Mouse (Mus musculus) fibroblast of lung, adult 2 months (primary cell): ENCODE data around the gene Yipf1.

Experiments
- DNase-seq: peaks from one replicate; pipeline ENCODE4 v3.0.0-alpha.2; 2011; ENCODE audit warnings: low read depth

The Yipf1 gene

GRCm38 (mm10) chr4:107313690-107314478 is at the start of gene Yipf1:
Yipf1 (plus strand) TSS chr4:107314363.
- peak; percentile 76 for DNase-seq

- DNase-seq = no peak
These were observed 40.5 kb upstream of the Yipf1 start for GRCm38 (mm10) chr4:107273683-107274082.

DNA sequence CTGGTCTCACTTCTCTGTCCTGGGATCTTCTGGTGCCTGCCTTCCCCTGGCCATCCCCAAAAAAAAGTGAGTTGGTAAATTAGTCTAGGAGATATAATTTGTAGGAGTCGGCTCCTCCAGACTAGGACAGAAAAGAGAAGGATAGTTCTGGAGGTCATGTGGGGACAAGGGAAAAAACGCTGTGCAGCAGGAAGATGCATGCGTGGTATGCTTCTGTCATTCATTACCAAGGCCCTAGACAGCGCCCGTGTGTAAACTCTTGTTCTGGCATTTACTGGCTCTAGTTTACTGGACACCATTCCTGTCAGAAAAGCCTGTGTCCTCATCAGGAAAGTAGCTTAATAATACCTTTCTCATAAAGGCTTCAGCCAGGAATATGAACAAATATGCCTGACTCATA is 39.7 kb upstream of the Yipf1 start:
- DNase-seq = no peak

GRCm38 (mm10) chr4:107278188-107278707 is 35.9 kb upstream of the Yipf1 start:
- DNase-seq = no peak

DNA sequence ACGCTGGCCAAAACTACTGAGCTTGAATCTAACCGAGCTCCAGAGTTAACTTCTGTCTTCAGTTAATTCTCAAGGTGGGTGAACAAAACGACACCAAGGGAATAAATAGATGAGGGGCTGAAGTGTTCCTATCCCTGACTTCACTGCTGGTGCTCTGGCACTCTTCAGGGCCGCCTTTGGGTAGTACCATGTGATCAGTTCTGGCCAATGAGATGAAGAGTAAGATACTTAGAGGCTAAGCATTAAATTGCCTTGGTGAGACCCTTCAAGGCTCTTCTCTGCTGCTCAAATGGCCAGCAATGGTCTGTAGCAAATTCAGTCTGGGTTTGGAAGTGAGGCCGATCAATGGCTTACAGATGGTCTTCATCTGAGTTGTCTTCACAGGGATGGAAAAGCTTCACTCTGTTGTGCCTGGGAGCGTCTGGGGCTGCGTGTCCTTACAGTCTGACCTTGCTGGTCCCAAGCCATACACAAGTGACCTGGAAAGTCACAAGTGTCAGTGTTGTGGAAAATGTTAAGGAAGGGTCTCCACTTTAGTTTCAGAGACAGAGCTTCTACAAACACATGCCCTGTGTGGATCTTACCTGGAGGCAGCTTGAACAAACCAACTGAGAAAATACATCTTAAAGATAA is 33.2 kb upstream of the Yipf1 start:
- no peak for DNase-seq

DNA sequence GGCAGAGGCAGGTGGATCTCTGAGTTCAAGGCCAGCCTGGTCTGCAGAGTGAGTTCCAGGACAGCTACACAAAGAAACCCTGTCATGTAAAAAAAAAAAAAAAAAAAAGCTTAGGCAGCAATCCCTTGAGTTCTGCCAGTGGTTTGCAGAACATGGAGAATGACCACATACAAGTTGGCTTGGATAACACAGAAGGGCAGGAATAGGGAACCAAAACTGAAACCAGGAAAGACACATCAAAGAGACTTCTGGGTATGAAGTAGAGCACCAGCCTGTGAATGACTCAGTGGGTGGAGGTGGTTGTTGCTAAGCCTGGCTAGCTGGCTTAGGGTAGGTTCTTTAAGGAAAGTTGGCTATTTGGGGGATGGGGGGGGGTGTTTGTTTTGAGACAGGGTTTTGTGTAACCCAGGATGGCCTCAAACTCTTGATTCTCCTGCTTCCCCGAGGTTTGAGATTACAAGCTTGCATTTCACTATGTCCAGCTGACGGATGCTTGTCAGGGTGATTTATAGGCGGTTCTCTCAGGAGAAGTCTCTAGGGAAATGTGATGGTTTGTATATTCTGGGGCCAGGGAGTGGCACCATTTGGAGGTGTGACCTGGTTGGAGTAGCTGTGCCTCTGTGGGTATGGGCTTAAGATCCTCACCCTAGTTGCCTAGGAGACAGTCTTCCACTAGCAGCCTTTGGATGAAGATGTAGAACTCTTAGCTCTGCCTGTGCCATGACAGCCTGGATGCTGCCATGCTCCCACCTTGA is 28.5 kb upstream of the Yipf1 start:
- DNase-seq = peak; percentile 55

- DNase-seq = no peak
These were observed 27.8 kb upstream of the Yipf1 start for GRCm38 (mm10) chr4:107286386-107286785.

DNA sequence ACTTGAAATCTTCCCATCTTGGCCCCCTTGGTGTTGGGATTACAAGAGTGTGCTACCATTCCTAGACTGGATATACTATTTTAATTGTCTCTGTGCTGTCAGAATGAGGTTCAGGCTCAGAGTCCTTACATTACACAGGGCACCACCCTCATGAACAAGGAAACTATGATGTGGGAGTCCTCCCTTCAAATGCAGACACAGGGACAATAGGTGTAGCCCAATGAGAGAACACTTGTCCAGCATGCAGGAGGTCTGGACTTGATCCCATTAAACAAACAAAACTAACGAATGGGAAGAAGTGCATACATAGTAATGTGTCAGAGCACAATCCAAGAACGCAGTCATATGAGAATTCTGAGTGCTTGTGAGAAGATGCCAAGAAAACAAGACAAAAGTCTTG is 26.6 kb upstream of the Yipf1 start:
- no peak for DNase-seq

GRCm38 (mm10) chr4:107291611-107292272 is 22.4 kb upstream of the Yipf1 start:
- DNase-seq = no peak

DNA sequence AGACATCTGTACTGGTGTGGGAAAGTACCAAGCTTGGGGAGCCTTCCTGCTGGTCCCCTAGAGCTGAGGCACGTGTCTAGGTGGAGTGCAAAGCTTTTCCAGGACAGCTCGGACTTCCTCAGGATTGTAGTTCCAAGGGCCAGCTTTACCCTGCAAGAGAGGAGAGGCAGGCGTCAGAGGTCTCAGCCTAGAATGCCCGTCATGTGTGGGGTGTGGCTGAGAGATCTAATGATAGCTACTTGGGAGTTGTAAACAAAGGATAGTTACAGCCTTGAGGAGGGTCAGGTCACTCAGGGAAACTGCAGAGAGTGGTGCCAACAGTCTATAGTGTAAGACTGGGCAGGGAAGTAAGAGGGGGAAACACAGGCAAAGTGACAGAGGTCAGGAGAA is 21.9 kb upstream of the Yipf1 start:
- DNase-seq = no peak

- no peak for DNase-seq
These were observed 16.0 kb upstream of the Yipf1 start for GRCm38 (mm10) chr4:107298071-107298606.

GRCm38 (mm10) chr4:107299779-107300340 is 14.3 kb upstream of the Yipf1 start:
- no peak for DNase-seq

- no peak for DNase-seq
These were observed 13.8 kb upstream of the Yipf1 start for GRCm38 (mm10) chr4:107300371-107300770.

DNA sequence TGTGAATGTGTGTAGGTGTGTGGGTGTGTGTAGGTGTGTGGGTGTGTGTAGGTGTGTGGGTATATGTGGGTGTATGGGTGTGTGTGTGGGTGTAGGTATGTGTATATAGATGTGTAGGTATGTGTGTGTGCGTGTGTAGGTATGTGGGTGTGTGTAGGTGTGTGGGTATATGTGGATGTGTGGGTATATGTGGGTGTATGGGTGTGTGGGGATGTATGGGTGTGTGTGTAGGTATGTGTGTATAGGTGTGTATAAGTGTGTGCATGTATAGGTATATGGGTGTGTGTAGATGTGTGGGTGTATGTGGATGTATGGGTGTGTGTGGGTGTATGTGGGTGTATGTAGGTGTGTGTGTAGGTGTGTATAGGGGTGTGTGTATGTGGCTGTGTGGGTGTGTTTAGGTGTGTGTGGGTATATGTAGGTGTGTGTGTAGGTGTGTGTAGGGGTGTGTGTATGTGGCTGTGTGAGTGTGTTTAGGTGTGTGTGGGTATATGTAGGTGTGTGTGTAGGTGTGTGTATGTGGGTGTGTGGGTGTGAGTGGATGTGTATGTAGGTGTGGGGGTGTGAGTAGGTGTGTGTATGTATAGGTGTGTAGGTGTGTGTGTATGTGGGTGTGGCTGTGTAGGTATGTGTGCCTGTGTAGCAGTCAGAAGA is 13.1 kb upstream of the Yipf1 start:
- no peak for DNase-seq

DNA sequence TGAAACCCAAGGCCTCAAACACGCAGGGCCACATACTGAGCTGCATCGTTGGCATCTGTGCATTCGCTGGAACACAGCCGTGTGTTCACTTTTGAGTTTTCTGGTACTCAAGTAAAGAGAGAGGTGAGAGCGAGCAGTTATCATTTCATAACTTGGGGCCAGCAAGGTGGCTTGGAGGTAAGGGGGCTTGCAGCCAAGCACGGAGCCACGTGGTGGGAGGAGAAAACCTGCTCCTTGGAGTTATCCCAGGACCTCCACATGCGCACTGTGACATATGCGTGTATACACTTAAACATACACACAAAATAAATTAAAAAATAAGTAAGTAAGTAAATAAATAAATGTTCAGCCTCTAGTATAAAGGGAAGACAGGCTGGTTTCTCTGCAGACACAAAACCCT is 11.9 kb upstream of the Yipf1 start:
- DNase-seq = no peak

DNA sequence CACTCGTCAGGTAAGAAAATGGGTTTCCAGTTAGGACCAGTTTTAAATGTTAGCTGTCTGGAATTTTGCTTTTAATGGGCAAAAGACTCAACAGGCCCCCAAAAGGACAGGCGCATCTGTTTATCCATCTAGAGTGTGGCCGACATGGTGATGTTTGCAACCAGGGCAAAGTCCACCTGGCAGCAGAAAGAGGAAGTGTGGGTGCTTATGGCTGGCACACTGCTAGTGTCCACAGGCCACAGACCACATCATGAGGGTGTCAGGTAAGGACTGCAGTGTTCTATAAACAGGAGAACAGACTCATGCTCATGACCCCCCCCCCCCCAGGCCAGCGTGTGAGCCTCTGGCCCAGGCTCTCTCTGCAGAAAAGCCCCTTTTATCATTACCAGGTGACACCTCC is 11.3 kb upstream of the Yipf1 start:
- DNase-seq = no peak

- no peak for DNase-seq
These were observed 10.6 kb upstream of the Yipf1 start for GRCm38 (mm10) chr4:107303531-107303930.

DNA sequence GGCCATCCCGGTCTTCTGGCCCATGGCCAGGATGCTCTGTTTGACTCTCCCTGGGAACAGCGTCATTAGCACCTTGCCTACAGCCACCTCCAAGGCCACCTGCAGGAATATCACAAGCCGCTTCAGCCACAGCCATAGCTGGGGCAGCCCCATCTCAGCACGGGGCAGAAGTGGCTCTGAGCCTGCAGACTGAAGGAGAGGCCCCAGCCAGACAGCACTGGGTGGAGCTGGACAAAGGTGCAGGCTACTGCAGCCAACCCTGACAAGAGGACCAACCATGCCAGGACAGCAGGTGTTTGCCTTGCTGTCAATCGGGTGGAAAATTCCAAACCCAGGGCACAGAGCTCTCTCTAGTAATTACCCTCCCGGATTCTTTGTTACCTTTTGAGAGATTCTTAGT is 7.2 kb upstream of the Yipf1 start, which contains the start of gene Dio1:
Gene Dio1 (minus strand): TSS at position 204 of the 400 bp plus-strand sequence.
- no peak for DNase-seq

GRCm38 (mm10) chr4:107314479-107314805 is 279 bp downstream of the Yipf1 start:
- no peak for DNase-seq

DNA sequence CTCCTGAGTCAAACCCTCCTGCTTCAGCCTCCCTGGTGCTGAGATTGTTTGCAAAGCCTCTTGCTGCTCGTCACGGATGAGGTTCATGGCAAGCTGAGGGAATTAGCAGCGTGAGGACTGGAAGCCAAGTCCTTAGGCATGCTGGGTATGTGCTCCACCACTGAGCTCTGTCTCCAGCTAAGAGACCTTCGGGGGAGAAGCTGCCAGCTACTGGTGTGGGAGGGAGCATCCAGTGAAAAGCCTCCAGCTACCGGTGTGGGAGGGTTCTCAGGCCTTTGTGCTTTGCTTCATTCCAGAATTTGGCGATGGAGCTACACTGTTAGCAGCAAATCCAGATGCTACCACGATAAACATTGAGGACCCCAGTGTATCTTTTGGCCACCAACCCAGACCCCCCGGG is 4.5 kb downstream of the Yipf1 start:
- DNase-seq = no peak

DNA sequence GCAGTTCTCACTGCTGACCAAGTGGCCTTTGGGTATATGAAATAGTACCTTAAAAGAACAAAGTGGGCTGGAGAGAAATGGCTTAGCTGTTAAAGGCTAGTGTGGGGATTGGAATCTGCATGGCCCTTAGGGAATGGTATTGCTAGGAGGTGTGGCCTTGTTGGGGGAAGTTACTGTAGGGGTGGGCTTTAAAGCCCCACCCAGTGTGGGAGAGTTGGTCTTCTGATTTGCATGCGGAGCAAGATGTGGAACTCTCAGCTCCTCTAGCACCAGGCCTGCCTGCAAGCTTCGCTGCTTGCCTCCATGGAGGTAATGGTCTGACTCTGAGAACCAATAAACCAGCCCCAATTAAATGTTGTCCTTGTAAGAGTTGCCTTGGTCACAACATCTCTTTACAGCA is 6.9 kb downstream of the Yipf1 start:
- DNase-seq = no peak
